Mouse (Mus musculus): ENCODE results near the gene Gatd1.

DNA sequence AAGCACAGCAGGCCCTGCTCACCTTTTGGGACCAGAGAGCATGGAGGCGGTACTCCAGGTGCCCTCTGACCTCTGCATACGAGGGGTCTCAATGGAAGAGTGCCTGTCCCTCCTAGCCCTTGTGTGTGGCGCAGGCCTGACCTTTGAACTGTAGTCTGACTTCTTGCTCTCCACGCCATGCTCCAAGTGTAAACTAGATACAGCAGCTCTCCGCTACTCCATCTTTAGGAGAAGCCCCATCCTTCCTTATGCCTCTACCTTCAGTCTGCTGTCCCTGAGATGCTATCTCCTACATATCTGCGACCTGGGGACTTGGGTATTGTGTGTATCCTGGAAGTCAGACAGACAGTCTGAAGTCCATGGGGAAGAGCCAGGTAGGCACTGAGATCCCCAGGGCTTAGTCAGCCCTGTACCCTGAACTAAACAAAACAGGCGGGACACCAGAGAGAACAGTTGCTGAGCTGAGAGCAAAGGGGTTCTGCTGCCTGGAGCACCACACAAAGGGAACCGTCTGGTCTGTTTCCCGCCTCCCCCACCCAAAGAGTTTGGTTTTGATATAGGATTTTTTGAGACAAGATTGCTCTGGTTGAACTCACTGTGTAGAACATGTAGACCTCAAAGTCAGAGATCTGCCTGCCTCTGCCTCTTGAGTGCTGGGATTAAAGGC, 22.1 kb upstream of the Gatd1 start:
- TF ChIP-seq CTCF (IDR thresholded peaks at IDR 0.05; ENCODE audit: control insufficient read depth, insufficient read depth, insufficient replicate concordance, low read depth, low read length) (no peak), POLR2A (IDR thresholded peaks at IDR 0.05; ENCODE audit: control insufficient read depth, low read depth, low read length) (no peak)
